Mouse (Mus musculus): ENCODE results near the gene Mprip.
"Not testable (repeated sequence)": the region's sequence is repeated elsewhere in the genome, so short reads cannot be mapped to it uniquely, and the experiment has no call there.

The Mprip gene

GRCm38 (mm10) chr11:59656016-59656415, 5.1 kb upstream of the Mprip start:
- DNase-seq: no peak

GRCm38 (mm10) chr11:59661601-59662248, 620 bp downstream of the Mprip start:
- DNase-seq: no peak

- DNase-seq: peak; percentile 98
These were observed 1.2 kb downstream of the Mprip start for GRCm38 (mm10) chr11:59662249-59662788.

- peak; percentile 32 for DNase-seq
These were observed 2.0 kb downstream of the Mprip start for GRCm38 (mm10) chr11:59662877-59663775.

GRCm38 (mm10) chr11:59663776-59664320, 2.7 kb downstream of the Mprip start:
- DNase-seq: no peak

- DNase-seq: peak; percentile 17
These were observed 3.7 kb downstream of the Mprip start for GRCm38 (mm10) chr11:59664818-59665217.

- no peak for DNase-seq
These were observed 10.1 kb downstream of the Mprip start for GRCm38 (mm10) chr11:59671049-59671693.

- no peak for DNase-seq
These were observed 12.9 kb downstream of the Mprip start for GRCm38 (mm10) chr11:59674013-59674412.

GRCm38 (mm10) chr11:59674746-59675145, 13.6 kb downstream of the Mprip start:
- not testable (repeated sequence) for DNase-seq

- DNase-seq: no peak
These were observed 16.7 kb downstream of the Mprip start for GRCm38 (mm10) chr11:59677767-59678166.

GRCm38 (mm10) chr11:59678693-59679092, 17.6 kb downstream of the Mprip start:
- no peak for DNase-seq

GRCm38 (mm10) chr11:59680111-59680510, 19.0 kb downstream of the Mprip start:
- DNase-seq: no peak

- DNase-seq: no peak
These were observed 23.9 kb downstream of the Mprip start for GRCm38 (mm10) chr11:59684956-59685355.

GRCm38 (mm10) chr11:59694533-59694932, 33.4 kb downstream of the Mprip start:
- peak; percentile 24 for DNase-seq

GRCm38 (mm10) chr11:59695550-59695949, 34.4 kb downstream of the Mprip start:
- no peak for DNase-seq

GRCm38 (mm10) chr11:59697572-59697971, 36.5 kb downstream of the Mprip start:
- DNase-seq: no peak

- no peak for DNase-seq
These were observed 39.7 kb downstream of the Mprip start for GRCm38 (mm10) chr11:59700787-59701186.

- peak; percentile 43 for DNase-seq
These were observed 44.0 kb downstream of the Mprip start for GRCm38 (mm10) chr11:59705113-59705512.

GRCm38 (mm10) chr11:59707481-59707880, 46.4 kb downstream of the Mprip start:
- DNase-seq: peak; percentile 1

GRCm38 (mm10) chr11:59707931-59708611, 47.0 kb downstream of the Mprip start:
- peak; percentile 72 for DNase-seq

GRCm38 (mm10) chr11:59715424-59715840, 54.3 kb downstream of the Mprip start:
- DNase-seq: no peak

- DNase-seq: no peak
These were observed 56.7 kb downstream of the Mprip start for GRCm38 (mm10) chr11:59717801-59718291.
